15 mouse cellular contexts compared by ENCODE assay signal in the genomic region with DNA sequence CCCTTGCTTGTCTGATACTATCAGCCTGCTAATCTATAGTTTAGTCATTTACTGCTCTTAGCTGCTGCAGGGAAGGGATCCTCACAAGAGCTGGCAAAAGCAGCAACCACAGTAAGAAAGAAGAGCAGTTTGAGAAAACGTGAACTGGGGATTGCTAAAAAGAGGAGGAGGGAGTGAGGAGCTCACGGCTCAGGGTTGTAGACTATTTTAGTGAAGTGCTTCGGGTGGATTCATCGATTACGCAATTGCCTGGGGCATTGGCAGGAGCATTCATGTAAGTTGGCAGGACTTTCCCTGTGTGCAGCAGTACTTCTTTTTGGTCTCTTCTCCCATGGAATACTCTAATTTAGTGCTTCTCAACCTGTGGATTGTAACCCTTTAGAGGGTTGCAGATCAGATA.
A peak's percentile ranks its signal among the peaks of the same experiment; 100 is the strongest.
DNase-seq lines count a peak whose midpoint lies in the region; ATAC-seq lines count a peak whose summit lies in the region.
"Had no signal": no experiment of that assay in that cellular context is flagged by ENCODE, and none has a peak within 500 bp of the region (broad histone marks: within the 10 kb centered on the region; RNA-seq: fewer than 3 reads in every experiment).

No protein-coding gene starts in this region.

- WGBS in forebrain, embryonic 16.5 days: 68% methylated on average over 5 of the region's 5 CpGs

- H3K4me1 ChIP-seq in forebrain, embryonic 16.5 days (replicated peaks; ENCODE audit: control insufficient read depth, insufficient read depth, low read length): peaks cover 3% of the 10 kb centered on the region; the same call in 1 of the 2 replicates
- H3K4me1 ChIP-seq: limb, embryonic 13.5 days had no signal

- peak; percentile 45 for DNase-seq in gastrocnemius, postnatal 25 days
- no peak for DNase-seq in gastrocnemius, postnatal 36 days
- peak; percentile 37 to 42 for DNase-seq in right cerebral cortex, postnatal 10 days (ENCODE audit: low spot score in 2 of 2)
- DNase-seq in right cerebral cortex, postnatal 25 days: no peak
- DNase-seq in fibroblast of lung, adult 2 months (ENCODE audit: low read depth): peak; percentile 74
- DNase-seq in thymus, postnatal 25 days: no peak
- no peak for DNase-seq in spleen, adult 18-20 months
- DNase-seq: heart, postnatal 36 days; lung, embryonic 14.5 days had no signal

- H3K4me2 ChIP-seq in forebrain, embryonic 16.5 days (ENCODE audit: low read length): no peak overlapping the region
- H3K4me2 ChIP-seq: embryonic facial prominence, embryonic 15.5 days; forebrain, embryonic 15.5 days; limb, embryonic 13.5 days; lung, embryonic 14.5 days; midbrain, embryonic 13.5 days had no signal

- intact Hi-C loops in gastrocnemius, postnatal 36 days (cut with DNase I): no loop called here

- H3K4me3 ChIP-seq in forebrain, embryonic 16.5 days (replicated peaks; ENCODE audit: low read length): no peak overlapping the region
- H3K4me3 ChIP-seq: embryonic facial prominence, embryonic 15.5 days; forebrain, embryonic 15.5 days; heart, adult 2 months; limb, embryonic 13.5 days; midbrain, embryonic 13.5 days had no signal

- H3K27me3 ChIP-seq in forebrain, embryonic 16.5 days (replicated peaks; ENCODE audit: control insufficient read depth, insufficient read depth, low read length): no peaks in the 10 kb centered on the region
- H3K27me3 ChIP-seq: embryonic facial prominence, embryonic 15.5 days; forebrain, embryonic 15.5 days; limb, embryonic 13.5 days; midbrain, embryonic 13.5 days had no signal

- H3K27ac ChIP-seq in forebrain, embryonic 16.5 days (ENCODE audit: low read length): no peak overlapping the region
- H3K27ac ChIP-seq: embryonic facial prominence, embryonic 15.5 days; forebrain, embryonic 15.5 days; heart, adult 2 months; limb, embryonic 13.5 days; midbrain, embryonic 13.5 days had no signal

- no peak for ATAC-seq in forebrain, embryonic 16.5 days
- ATAC-seq: forebrain, embryonic 15.5 days; midbrain, embryonic 13.5 days had no signal

- H3K9ac ChIP-seq in forebrain, embryonic 16.5 days (replicated peaks; ENCODE audit: low read depth, low read length): no peak overlapping the region
- H3K9ac ChIP-seq: embryonic facial prominence, embryonic 15.5 days; forebrain, embryonic 15.5 days; limb, embryonic 13.5 days; lung, embryonic 14.5 days; midbrain, embryonic 13.5 days had no signal

- no peaks in the 10 kb centered on the region for H3K36me3 ChIP-seq in forebrain, embryonic 16.5 days (ENCODE audit: control insufficient read depth, insufficient read depth)
- H3K36me3 ChIP-seq: embryonic facial prominence, embryonic 15.5 days; forebrain, embryonic 15.5 days; limb, embryonic 13.5 days; midbrain, embryonic 13.5 days had no signal

- no peaks in the 10 kb centered on the region for H3K9me3 ChIP-seq in forebrain, embryonic 16.5 days (ENCODE audit: control insufficient read depth, low read length)
- H3K9me3 ChIP-seq: embryonic facial prominence, embryonic 15.5 days; forebrain, embryonic 15.5 days; limb, embryonic 13.5 days; midbrain, embryonic 13.5 days had no signal

Comparison
In these comparisons a context has a peak if more than half of its experiments do, and no peak if none do; other contexts are left out.
1. DNase-seq: peak in gastrocnemius, postnatal 25 days (single experiment), right cerebral cortex, postnatal 10 days (2 of 2) and fibroblast of lung, adult 2 months (single experiment); none in gastrocnemius, postnatal 36 days (0 of 2), right cerebral cortex, postnatal 25 days (single experiment), thymus, postnatal 25 days (single experiment) and spleen, adult 18-20 months (0 of 2).